Mouse (Mus musculus) erythroblast, embryonic 14.5 days (primary cell): ENCODE measurements around the gene Ass1.

Source experiments
- GATA1 ChIP-seq: IDR thresholded peaks from 2 replicates; pipeline ENCODE4 v1.6.1; 2012; ENCODE audit warnings: low read length, inconsistent platforms, mixed read lengths
- TAL1 ChIP-seq: IDR thresholded peaks from 3 replicates; pipeline ENCODE4 v1.6.1; 2012; ENCODE audit warnings: low read length, inconsistent platforms, mixed read lengths

GRCm38 (mm10) chr2:31476107-31476820 is 6.3 kb downstream of the Ass1 start:
- no peak for TF ChIP-seq TAL1
- no peak for TF ChIP-seq GATA1
